Mouse (Mus musculus) thymus, adult 2 months (tissue): ENCODE results near the gene Akap11. TPM values are rescaled to one million over a fixed set of nuclear protein-coding genes. Genes with fewer than 3 reads are reported as not detected.
A peak's percentile ranks its signal among the peaks of the same experiment; 100 is the strongest.

Experiments used
- DNase-seq: peaks from one replicate; pipeline ENCODE4 v3.0.0; 2021
- H3K27ac ChIP-seq: fragments of 200-500 bp; 2 replicates; pipeline ENCODE4 v1.5.1; 2012; ENCODE audit warnings: low read length, control low read depth; ENCODE audit not compliant: control insufficient read depth, insufficient read depth
- H3K27me3 ChIP-seq: fragments of 200-500 bp; 2 replicates; pipeline ENCODE4 v1.6.1; 2012; ENCODE audit warnings: mild to moderate bottlenecking, low read length, moderate library complexity, mixed read lengths; ENCODE audit not compliant: control insufficient read depth, insufficient read depth
- H3K36me3 ChIP-seq: fragments of 200-500 bp; 2 replicates; pipeline ENCODE4 v1.6.1; 2012; ENCODE audit warnings: mild to moderate bottlenecking, low read length, moderate library complexity; ENCODE audit not compliant: control insufficient read depth, insufficient read depth
- H3K4me1 ChIP-seq: fragments of 200-500 bp; replicated peaks from 2 replicates; pipeline ENCODE4 v1.6.1; 2012; ENCODE audit warnings: low read length; ENCODE audit not compliant: control insufficient read depth, insufficient read depth
- H3K4me3 ChIP-seq: fragments of 200-500 bp; 2 replicates; pipeline ENCODE4 v1.5.1; 2012; ENCODE audit warnings: mild to moderate bottlenecking, low read length, control low read depth, moderate library complexity; ENCODE audit not compliant: control insufficient read depth, insufficient read depth
- CTCF ChIP-seq: fragments of 200-500 bp; IDR thresholded peaks from 2 replicates; pipeline ENCODE4 v1.5.1; 2012; ENCODE audit warnings: mild to moderate bottlenecking, control low read depth, low read length, moderate library complexity, borderline replicate concordance; ENCODE audit not compliant: control insufficient read depth, poor library complexity, insufficient read depth; ENCODE audit errors: extremely low read depth
- POLR2A ChIP-seq: fragments of 200-500 bp; IDR thresholded peaks from 2 replicates; pipeline ENCODE4 v1.6.1; 2012; ENCODE audit warnings: mild to moderate bottlenecking, low read length, control low read depth, moderate library complexity; ENCODE audit not compliant: control insufficient read depth, poor library complexity, insufficient read depth; ENCODE audit errors: extremely low read depth
- WGBS: fragments of 180-500 bp; shearing (Covaris S2); methylation state at CpG from one replicate; pipeline ENCODE4 v1.1.7; 2018; 5-methylcytosine and 5-hydroxymethylcytosine counted together
- polyA plus RNA-seq: library from polyadenylated mRNA; depleted of rRNA; stranded (reverse); fragments of >200 nt; gene quantifications from 2 replicates; pipeline ENCODE4 v1.2.3, GENCODE M21; 2012; rRNA removed

Gene Akap11
- polyA plus RNA-seq, 1 experiment, result 8.2 TPM

DNA sequence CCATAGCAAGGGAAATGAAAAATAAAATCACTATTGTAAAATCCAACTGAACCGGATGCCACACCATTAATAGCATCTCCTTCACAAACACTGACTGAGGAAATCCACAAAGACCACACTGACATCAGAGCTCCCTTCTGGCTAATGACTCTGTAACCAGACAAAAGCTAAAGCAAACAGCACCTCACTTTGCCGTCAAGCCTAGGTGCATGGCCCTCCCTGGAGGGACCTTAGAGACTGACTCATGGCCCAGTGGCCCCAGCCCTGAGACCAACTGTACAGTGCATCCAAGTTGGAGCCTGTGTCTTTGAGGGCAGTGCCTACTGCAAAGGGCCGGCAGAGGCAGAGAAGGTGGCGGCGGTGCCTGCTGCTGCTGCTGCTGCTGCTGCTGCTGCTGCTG is 77.5 kb downstream of the Akap11 start:
- no peak overlapping the region for H3K4me3 ChIP-seq
- peak; percentile 31 for DNase-seq
- TF ChIP-seq CTCF (no peak), POLR2A (no peak)
- peaks cover 33% of the 10 kb centered on the region for H3K4me1 ChIP-seq
- no peak overlapping the region for H3K27ac ChIP-seq
- 6% methylated on average over 5 of the region's 5 CpGs for WGBS
- H3K36me3 ChIP-seq, result no peaks in the 10 kb centered on the region
- H3K27me3 ChIP-seq, result no peaks in the 10 kb centered on the region

GRCm38 (mm10) chr14:78458705-78459104 is 77.9 kb downstream of the Akap11 start:
- 7% methylated on average over 5 of the region's 5 CpGs for WGBS
- Histone ChIP-seq H3K4me3 (no peak overlapping the region), H3K4me1 (peaks cover 33% of the 10 kb centered on the region), H3K36me3 (no peaks in the 10 kb centered on the region), H3K27ac (peak overlapping the region; percentile 42; the same call in 1 of the 2 replicates), H3K27me3 (no peaks in the 10 kb centered on the region)
- no peak for DNase-seq
- TF ChIP-seq POLR2A (no peak), CTCF (no peak)

DNA sequence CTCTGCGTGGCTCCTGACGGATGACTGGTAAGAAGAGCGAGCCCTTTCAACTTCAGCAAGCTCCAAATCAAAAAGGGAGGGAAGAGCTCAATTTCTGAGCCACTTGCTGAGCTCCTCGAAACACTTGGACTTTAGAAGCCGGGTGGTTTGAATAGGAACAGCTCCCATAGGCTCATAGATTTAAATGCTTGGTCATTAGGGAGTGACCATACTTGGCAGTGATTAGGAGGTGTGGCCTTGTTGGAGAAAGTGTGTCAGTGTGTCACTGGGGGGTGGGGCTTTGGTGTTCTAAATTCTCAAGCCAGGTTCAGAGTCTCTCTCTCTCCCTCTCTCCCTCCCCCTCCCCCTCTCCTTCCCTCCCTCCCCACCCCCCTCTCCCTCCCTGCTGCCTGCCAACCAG is 81.6 kb downstream of the Akap11 start:
- no peaks in the 10 kb centered on the region for H3K27me3 ChIP-seq
- TF ChIP-seq CTCF (no peak), POLR2A (no peak)
- H3K4me1 ChIP-seq, result peaks cover 17% of the 10 kb centered on the region
- no peaks in the 10 kb centered on the region for H3K36me3 ChIP-seq
- H3K27ac ChIP-seq, result no peak overlapping the region
- no peak for DNase-seq
- H3K4me3 ChIP-seq, result no peak overlapping the region
- 93% methylated on average over 5 of the region's 5 CpGs for WGBS

DNA sequence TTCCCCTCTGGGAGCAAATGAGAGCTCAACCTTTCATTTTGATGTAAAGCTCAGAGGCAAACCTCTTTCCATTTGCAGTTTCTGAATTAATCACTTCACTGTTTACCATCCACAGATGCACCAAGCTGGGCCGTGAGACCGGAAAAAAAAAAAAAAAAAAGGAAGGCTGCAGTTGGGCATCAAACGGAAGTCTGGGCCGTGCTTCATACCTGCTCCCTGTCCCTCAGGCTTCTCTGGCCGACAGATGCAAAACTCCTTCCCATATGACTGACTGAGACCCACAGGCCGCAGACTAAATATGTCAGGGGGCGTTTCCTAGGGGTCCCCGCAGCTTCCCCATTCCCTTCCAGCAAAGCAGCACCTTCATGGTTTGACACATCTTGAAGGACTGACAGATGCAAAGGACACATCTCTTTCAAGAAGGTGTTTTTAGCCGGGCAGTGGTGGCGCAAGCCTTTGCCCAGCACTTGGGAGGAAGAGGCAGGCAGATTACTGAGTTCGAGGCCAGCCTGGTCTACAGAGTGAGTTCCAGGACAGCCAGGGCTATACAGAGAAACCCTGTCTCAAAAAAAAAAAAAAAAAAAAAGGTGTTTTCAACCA is 87.7 kb downstream of the Akap11 start:
- TF ChIP-seq CTCF (no peak), POLR2A (no peak)
- Histone ChIP-seq H3K36me3 (no peaks in the 10 kb centered on the region), H3K4me1 (peaks cover 14% of the 10 kb centered on the region), H3K4me3 (no peak overlapping the region), H3K27me3 (no peaks in the 10 kb centered on the region), H3K27ac (no peak overlapping the region)
- no peak for DNase-seq
- 66% methylated on average over 11 of the region's 11 CpGs for WGBS

DNA sequence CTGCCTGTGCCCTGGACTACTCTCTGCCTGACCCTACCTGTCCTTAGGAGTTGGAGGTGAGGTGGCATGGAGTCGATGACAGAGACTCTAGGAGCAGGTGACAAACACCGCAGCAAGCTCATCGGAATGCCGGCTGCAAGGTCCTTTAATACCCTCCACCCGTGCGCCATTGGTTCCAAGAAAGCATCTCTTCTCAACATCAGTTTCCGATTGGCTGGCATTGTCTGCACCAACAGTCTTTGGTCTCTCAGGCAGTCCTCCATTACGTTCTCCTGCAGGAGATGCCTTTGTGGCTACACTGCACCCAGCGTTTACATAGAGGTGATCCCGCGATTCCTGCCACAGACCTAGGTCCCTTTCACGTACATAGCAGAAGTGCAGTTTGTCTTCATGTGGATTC is 88.6 kb downstream of the Akap11 start:
- Histone ChIP-seq H3K36me3 (no peaks in the 10 kb centered on the region), H3K27ac (no peak overlapping the region), H3K4me3 (no peak overlapping the region), H3K4me1 (peaks cover 14% of the 10 kb centered on the region), H3K27me3 (no peaks in the 10 kb centered on the region)
- WGBS, result 85% methylated on average over 12 of the region's 12 CpGs
- no peak for DNase-seq
- TF ChIP-seq POLR2A (no peak), CTCF (no peak)

DNA sequence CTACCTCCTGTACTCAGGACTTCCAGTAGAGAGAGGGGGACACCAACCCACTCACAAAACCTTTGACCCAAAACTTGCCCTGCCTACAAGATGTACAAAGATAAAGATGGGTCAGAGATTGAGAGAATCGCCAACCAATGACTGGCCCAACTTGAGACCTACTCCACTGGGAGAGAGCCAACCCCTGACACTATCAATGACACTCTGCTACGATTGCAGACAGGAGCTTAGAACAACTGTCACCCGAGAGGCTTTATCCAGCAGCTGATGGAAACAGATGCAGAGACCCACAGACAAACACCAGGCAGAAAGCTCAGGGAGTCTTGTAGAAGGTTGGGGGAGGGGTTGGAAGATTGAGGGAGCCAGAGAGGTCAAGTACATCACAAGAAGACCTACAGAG is 89.1 kb downstream of the Akap11 start:
- peaks cover 14% of the 10 kb centered on the region for H3K4me1 ChIP-seq
- no peak overlapping the region for H3K27ac ChIP-seq
- H3K4me3 ChIP-seq, result no peak overlapping the region
- H3K27me3 ChIP-seq, result no peaks in the 10 kb centered on the region
- TF ChIP-seq POLR2A, result no peak
- no peak for TF ChIP-seq CTCF
- no peaks in the 10 kb centered on the region for H3K36me3 ChIP-seq
- DNase-seq, result no peak
- 81% methylated on average over 3 of the region's 3 CpGs for WGBS

Other genes with a start within 250 kb of the Akap11 start
- gene Tnfsf11, start 228.8 kb downstream of the Akap11 start, polyA plus RNA-seq, result 2.6 and 3.9 TPM in 2 replicates
- gene Dgkh, start 196.0 kb upstream of the Akap11 start, polyA plus RNA-seq, result 0.84 and 0.88 TPM in 2 replicates